Mouse (Mus musculus): ENCODE results near the gene Mycbp2. TPM values are rescaled to one million over a fixed set of nuclear protein-coding genes. Genes with fewer than 3 reads are reported as not detected.

Gene Mycbp2
- polyA plus RNA-seq, 1 experiment from 2014 or later = 57.0 TPM

GRCm38 (mm10) chr14:103345858-103346728, 521 bp downstream of the Mycbp2 start:
- WGBS = under 1% methylated on average over 50 of the region's 83 CpGs
- ATAC-seq (ENCODE audit: low FRiP score, low read depth) = peak; percentile 36
- Histone ChIP-seq H3K36me3 (no peaks in the 10 kb centered on the region), H3K27ac (replicated peaks) (peak overlapping the region; percentile 99), H3K27me3 (no peaks in the 10 kb centered on the region), H3K4me3 (peak overlapping the region; percentile 89), H3K9me3 (no peaks in the 10 kb centered on the region), H3K9ac (peak overlapping the region; percentile 96), H3K4me2 (peak overlapping the region; percentile 75), H3K4me1 (replicated peaks) (peaks cover 53% of the 10 kb centered on the region)

- Histone ChIP-seq H3K9ac (peak overlapping the region; percentile 96), H3K9me3 (no peaks in the 10 kb centered on the region), H3K4me2 (peak overlapping the region; percentile 75), H3K36me3 (no peaks in the 10 kb centered on the region), H3K4me3 (peak overlapping the region; percentile 89), H3K4me1 (replicated peaks) (peaks cover 50% of the 10 kb centered on the region), H3K27ac (replicated peaks) (peak overlapping the region; percentile 99), H3K27me3 (no peaks in the 10 kb centered on the region)
- WGBS = 2% methylated on average over 6 of the region's 6 CpGs
- no peak for ATAC-seq (ENCODE audit: low FRiP score, low read depth)
These were observed 1.1 kb downstream of the Mycbp2 start for GRCm38 (mm10) chr14:103345486-103345857.

GRCm38 (mm10) chr14:103345011-103345410, 1.6 kb downstream of the Mycbp2 start:
- H3K9me3 ChIP-seq = no peaks in the 10 kb centered on the region
- H3K9ac ChIP-seq = peak overlapping the region; percentile 96
- H3K36me3 ChIP-seq = no peaks in the 10 kb centered on the region
- WGBS = 45% methylated on average over 2 of the region's 2 CpGs
- H3K27me3 ChIP-seq = no peaks in the 10 kb centered on the region
- H3K4me1 ChIP-seq (replicated peaks) = peaks cover 45% of the 10 kb centered on the region
- H3K27ac ChIP-seq (replicated peaks) = no peak overlapping the region
- peak overlapping the region; percentile 89 for H3K4me3 ChIP-seq
- no peak for ATAC-seq (ENCODE audit: low FRiP score, low read depth)
- H3K4me2 ChIP-seq = peak overlapping the region; percentile 75

DNA sequence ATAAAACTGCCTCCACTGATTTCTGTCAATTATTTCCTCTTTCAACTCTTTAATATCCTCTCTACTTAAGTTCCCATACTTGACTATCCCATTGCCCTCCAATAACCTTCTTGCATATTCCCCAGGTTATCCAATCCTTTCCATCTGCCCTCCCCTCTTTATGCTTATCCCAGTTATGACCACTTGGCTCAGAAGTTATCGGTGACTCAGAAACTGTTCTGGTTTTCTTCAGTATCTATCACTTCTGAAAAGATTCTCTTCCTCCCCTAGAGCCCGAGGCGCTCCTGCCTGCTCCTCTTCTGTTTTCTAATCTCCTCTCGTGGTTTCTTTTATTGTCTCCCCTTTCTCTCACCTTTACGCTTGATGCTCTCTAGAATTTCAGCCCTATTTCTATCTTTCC, 2.8 kb downstream of the Mycbp2 start:
- no peaks in the 10 kb centered on the region for H3K9me3 ChIP-seq
- H3K36me3 ChIP-seq = no peaks in the 10 kb centered on the region
- H3K27ac ChIP-seq (replicated peaks) = no peak overlapping the region
- no peak for ATAC-seq (ENCODE audit: low FRiP score, low read depth)
- peak overlapping the region; percentile 18 for H3K4me3 ChIP-seq
- peak overlapping the region; percentile 43 for H3K4me2 ChIP-seq
- 63% methylated on average over 5 of the region's 5 CpGs for WGBS
- H3K27me3 ChIP-seq = no peaks in the 10 kb centered on the region
- H3K4me1 ChIP-seq (replicated peaks) = peaks cover 42% of the 10 kb centered on the region
- H3K9ac ChIP-seq = no peak overlapping the region

- Histone ChIP-seq H3K4me1 (replicated peaks) (peaks cover 35% of the 10 kb centered on the region), H3K27me3 (no peaks in the 10 kb centered on the region), H3K27ac (replicated peaks) (no peak overlapping the region), H3K9me3 (no peaks in the 10 kb centered on the region), H3K4me2 (no peak overlapping the region), H3K4me3 (no peak overlapping the region), H3K36me3 (no peaks in the 10 kb centered on the region), H3K9ac (no peak overlapping the region)
- WGBS = 88% methylated on average over 1 of the region's 1 CpGs
- no peak for ATAC-seq (ENCODE audit: low FRiP score, low read depth)
These were observed 5.0 kb downstream of the Mycbp2 start for GRCm38 (mm10) chr14:103341385-103342294.

DNA sequence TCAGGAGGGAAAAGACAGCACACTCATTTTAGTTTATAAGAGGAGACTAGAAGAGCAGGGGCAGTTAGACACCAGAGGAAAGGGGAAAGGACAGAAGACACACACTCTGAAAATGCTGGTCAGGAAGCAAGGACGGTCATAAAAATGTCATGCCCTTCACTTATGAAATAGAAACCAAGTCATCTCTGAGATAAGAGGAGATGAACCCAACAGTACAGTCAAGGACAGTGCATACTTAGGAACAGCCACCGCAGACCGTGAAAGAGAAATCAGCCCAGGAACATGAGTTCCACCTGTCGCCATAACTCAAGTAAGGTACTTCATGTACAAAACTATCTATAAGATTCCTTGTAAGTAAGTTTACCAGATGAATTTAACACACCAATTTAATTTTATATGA, 33.7 kb downstream of the Mycbp2 start:
- 98% methylated on average over 4 of the region's 4 CpGs for WGBS
- peaks cover 30% of the 10 kb centered on the region for H3K36me3 ChIP-seq
- H3K9ac ChIP-seq = no peak overlapping the region
- no peaks in the 10 kb centered on the region for H3K27me3 ChIP-seq
- H3K4me1 ChIP-seq (replicated peaks) = no peaks in the 10 kb centered on the region
- no peak overlapping the region for H3K27ac ChIP-seq (replicated peaks)
- no peak overlapping the region for H3K4me3 ChIP-seq
- no peak for ATAC-seq (ENCODE audit: low FRiP score, low read depth)
- no peak overlapping the region for H3K4me2 ChIP-seq
- no peaks in the 10 kb centered on the region for H3K9me3 ChIP-seq

DNA sequence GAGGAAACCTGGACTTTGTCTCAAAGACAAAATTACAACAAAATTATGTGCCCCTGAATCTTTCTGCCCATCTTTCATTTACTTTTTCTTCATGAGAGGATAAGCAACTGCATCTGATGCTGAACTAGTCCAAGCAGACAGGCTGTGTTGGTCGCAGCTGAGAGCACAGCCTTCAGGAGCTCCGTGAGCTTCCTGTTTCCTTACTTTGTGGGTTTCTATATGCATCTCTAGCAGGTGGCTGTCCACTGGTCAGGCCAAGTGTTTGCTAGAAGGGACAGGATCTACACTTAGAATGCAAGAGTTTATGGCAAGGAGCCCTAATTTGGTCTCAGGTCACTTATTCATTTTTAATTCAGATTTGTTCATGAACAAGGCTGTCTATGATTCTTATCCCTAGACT, 50.4 kb downstream of the Mycbp2 start:
- Histone ChIP-seq H3K27ac (replicated peaks) (no peak overlapping the region), H3K4me1 (replicated peaks) (no peaks in the 10 kb centered on the region), H3K4me2 (no peak overlapping the region), H3K4me3 (no peak overlapping the region), H3K27me3 (no peaks in the 10 kb centered on the region), H3K9ac (no peak overlapping the region), H3K9me3 (no peaks in the 10 kb centered on the region), H3K36me3 (peaks cover 39% of the 10 kb centered on the region)
- WGBS = 92% methylated on average over 2 of the region's 2 CpGs
- no peak for ATAC-seq (ENCODE audit: low FRiP score, low read depth)

DNA sequence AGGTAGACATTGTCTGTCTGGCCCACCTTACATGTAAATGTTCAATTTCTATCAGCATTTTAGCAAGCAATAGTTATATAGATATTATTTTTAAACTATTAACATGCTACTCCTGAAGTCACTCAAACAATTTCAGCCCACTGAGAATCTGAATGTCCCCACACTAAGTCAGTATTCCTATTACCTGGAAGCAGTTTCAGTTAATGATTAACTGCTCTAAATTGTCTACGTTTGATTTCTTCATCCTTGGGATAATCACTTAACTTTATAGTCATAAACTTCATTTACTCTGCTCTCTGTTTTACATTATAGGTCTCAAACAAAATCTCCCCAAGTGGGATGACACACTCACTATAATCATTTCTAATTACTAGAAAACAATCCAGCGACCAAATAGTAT, 60.0 kb downstream of the Mycbp2 start:
- no peaks in the 10 kb centered on the region for H3K4me1 ChIP-seq (replicated peaks)
- no peak overlapping the region for H3K4me2 ChIP-seq
- no peaks in the 10 kb centered on the region for H3K9me3 ChIP-seq
- no peaks in the 10 kb centered on the region for H3K27me3 ChIP-seq
- H3K9ac ChIP-seq = no peak overlapping the region
- ATAC-seq (ENCODE audit: low FRiP score, low read depth) = no peak
- H3K4me3 ChIP-seq = no peak overlapping the region
- peaks cover 29% of the 10 kb centered on the region for H3K36me3 ChIP-seq
- 90% methylated on average over 2 of the region's 2 CpGs for WGBS
- H3K27ac ChIP-seq (replicated peaks) = no peak overlapping the region

DNA sequence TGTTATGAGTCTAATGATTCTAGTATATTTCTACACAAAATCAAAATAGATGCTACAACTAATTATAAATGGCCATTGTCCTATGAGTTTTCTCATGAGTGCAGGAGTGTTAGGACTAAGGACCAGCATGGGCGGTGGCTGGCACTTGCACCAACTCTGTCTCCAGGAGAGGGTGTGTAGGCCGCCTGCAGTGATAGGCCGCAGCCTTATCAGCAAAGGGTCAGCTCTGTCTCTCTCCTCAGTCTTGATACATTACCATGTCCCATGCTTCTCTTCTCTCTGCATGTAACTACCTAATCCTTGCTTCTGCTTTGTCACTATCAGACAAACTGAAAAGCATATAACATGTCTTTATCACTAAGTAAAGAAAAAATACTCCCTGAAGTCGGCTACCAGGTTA, 69.9 kb downstream of the Mycbp2 start:
- Histone ChIP-seq H3K9ac (no peak overlapping the region), H3K27me3 (no peaks in the 10 kb centered on the region), H3K27ac (replicated peaks) (no peak overlapping the region), H3K4me3 (no peak overlapping the region), H3K4me1 (replicated peaks) (no peaks in the 10 kb centered on the region), H3K36me3 (peaks cover 17% of the 10 kb centered on the region), H3K4me2 (no peak overlapping the region), H3K9me3 (no peaks in the 10 kb centered on the region)
- WGBS = 96% methylated on average over 4 of the region's 4 CpGs
- no peak for ATAC-seq (ENCODE audit: low FRiP score, low read depth)

DNA sequence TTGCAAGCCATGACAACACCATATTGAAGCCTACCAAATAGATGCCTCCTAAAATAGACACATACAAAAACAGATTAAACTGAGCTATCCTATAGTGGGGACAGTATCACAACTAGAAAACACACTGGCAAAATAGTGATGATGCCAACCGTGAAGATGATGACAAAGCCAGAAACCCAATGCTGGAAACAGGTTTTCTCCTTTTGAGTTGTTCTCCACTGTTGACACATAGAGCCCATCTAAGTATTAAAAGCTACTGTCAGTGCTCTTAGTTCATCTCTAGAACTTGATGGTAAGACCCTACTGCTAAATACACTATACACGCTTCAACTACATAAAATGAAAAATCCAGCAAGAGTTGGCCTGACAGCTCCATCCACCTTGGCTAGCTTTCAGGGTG, 86.2 kb downstream of the Mycbp2 start:
- Histone ChIP-seq H3K4me1 (replicated peaks) (no peaks in the 10 kb centered on the region), H3K36me3 (peaks cover 23% of the 10 kb centered on the region), H3K27me3 (no peaks in the 10 kb centered on the region), H3K9ac (no peak overlapping the region), H3K4me3 (no peak overlapping the region), H3K4me2 (no peak overlapping the region), H3K9me3 (no peaks in the 10 kb centered on the region), H3K27ac (replicated peaks) (no peak overlapping the region)
- WGBS = 100% methylated on average over 2 of the region's 2 CpGs
- no peak for ATAC-seq (ENCODE audit: low FRiP score, low read depth)

GRCm38 (mm10) chr14:103258745-103259144, 87.9 kb downstream of the Mycbp2 start:
- H3K9ac ChIP-seq = no peak overlapping the region
- no peak overlapping the region for H3K27ac ChIP-seq (replicated peaks)
- H3K36me3 ChIP-seq = peaks cover 23% of the 10 kb centered on the region
- H3K4me2 ChIP-seq = no peak overlapping the region
- H3K9me3 ChIP-seq = no peaks in the 10 kb centered on the region
- H3K27me3 ChIP-seq = no peaks in the 10 kb centered on the region
- no peak for ATAC-seq (ENCODE audit: low FRiP score, low read depth)
- WGBS = 96% methylated on average over 2 of the region's 2 CpGs
- no peak overlapping the region for H3K4me3 ChIP-seq
- no peaks in the 10 kb centered on the region for H3K4me1 ChIP-seq (replicated peaks)

DNA sequence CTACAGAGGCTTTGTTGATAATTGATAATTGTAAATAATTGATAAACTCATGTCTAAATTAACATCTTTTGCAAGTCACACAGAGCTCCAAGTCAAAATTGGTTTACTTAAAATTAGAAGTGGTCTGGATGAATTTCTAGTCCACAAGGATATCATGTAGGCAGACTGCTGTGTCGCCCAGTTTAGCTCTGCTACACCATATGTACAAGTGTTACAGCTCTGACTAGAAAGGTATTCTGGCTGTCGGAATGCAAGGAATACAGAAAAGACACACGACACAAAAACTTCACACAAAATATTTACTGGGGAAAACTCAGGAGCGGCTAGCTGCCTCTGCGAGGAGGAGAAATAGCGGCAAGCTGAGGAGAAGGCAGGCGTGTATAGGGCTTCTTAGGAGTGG, 89.7 kb downstream of the Mycbp2 start:
- H3K27me3 ChIP-seq = no peaks in the 10 kb centered on the region
- peaks cover 27% of the 10 kb centered on the region for H3K36me3 ChIP-seq
- no peak overlapping the region for H3K4me3 ChIP-seq
- no peak for ATAC-seq (ENCODE audit: low FRiP score, low read depth)
- no peaks in the 10 kb centered on the region for H3K9me3 ChIP-seq
- 88% methylated on average over 7 of the region's 7 CpGs for WGBS
- no peak overlapping the region for H3K9ac ChIP-seq
- H3K4me1 ChIP-seq (replicated peaks) = no peaks in the 10 kb centered on the region
- H3K4me2 ChIP-seq = no peak overlapping the region
- H3K27ac ChIP-seq (replicated peaks) = no peak overlapping the region

Measured in hindbrain, embryonic 15.5 days (tissue).